Mouse (Mus musculus): ENCODE measurements around the gene Unc93a2. TPM values are rescaled to one million over a fixed set of nuclear protein-coding genes. Genes with fewer than 3 reads are reported as not detected.
"Not testable (repeated sequence)": the region's sequence is repeated elsewhere in the genome, so short reads cannot be mapped to it uniquely, and the experiment has no call there.

Gene Unc93a2
- polyA plus RNA-seq, 1 experiment = 0.13 TPM

GRCm38 (mm10) chr17:7366676-7367374 lies 18.4 kb downstream of the Unc93a2 start:
- H3K36me3 ChIP-seq (ENCODE audit: control insufficient read depth, insufficient read depth, low read length); H3K4me3 ChIP-seq (ENCODE audit: insufficient read depth, low read depth, low read length); H3K27ac ChIP-seq (ENCODE audit: insufficient read depth, low read depth, low read length); H3K4me1 ChIP-seq (ENCODE audit: control insufficient read depth, insufficient read depth, low read length); H3K27me3 ChIP-seq (replicated peaks; ENCODE audit: control insufficient read depth, insufficient read depth, low read length); DNase-seq: not testable (repeated sequence)
- WGBS = 60% methylated on average over 5 of the region's 7 CpGs

- H3K27ac ChIP-seq (ENCODE audit: insufficient read depth, low read depth, low read length); H3K36me3 ChIP-seq (ENCODE audit: control insufficient read depth, insufficient read depth, low read length); H3K4me3 ChIP-seq (ENCODE audit: insufficient read depth, low read depth, low read length); H3K27me3 ChIP-seq (replicated peaks; ENCODE audit: control insufficient read depth, insufficient read depth, low read length); DNase-seq; H3K4me1 ChIP-seq (ENCODE audit: control insufficient read depth, insufficient read depth, low read length): not testable (repeated sequence)
- 33% methylated on average over 1 of the region's 1 CpGs for WGBS
These were observed 19.0 kb downstream of the Unc93a2 start for GRCm38 (mm10) chr17:7366265-7366664.

GRCm38 (mm10) chr17:7365615-7366014 lies 19.6 kb downstream of the Unc93a2 start:
- DNase-seq; H3K4me1 ChIP-seq (ENCODE audit: control insufficient read depth, insufficient read depth, low read length); H3K36me3 ChIP-seq (ENCODE audit: control insufficient read depth, insufficient read depth, low read length); H3K27ac ChIP-seq (ENCODE audit: insufficient read depth, low read depth, low read length); H3K4me3 ChIP-seq (ENCODE audit: insufficient read depth, low read depth, low read length); H3K27me3 ChIP-seq (replicated peaks; ENCODE audit: control insufficient read depth, insufficient read depth, low read length): not testable (repeated sequence)
- 60% methylated on average over 1 of the region's 3 CpGs for WGBS

GRCm38 (mm10) chr17:7360749-7361465 lies 24.4 kb downstream of the Unc93a2 start:
- 89% methylated on average over 9 of the region's 9 CpGs for WGBS
- DNase-seq; H3K36me3 ChIP-seq (ENCODE audit: control insufficient read depth, insufficient read depth, low read length); H3K27me3 ChIP-seq (replicated peaks; ENCODE audit: control insufficient read depth, insufficient read depth, low read length); H3K4me1 ChIP-seq (ENCODE audit: control insufficient read depth, insufficient read depth, low read length); H3K27ac ChIP-seq (ENCODE audit: insufficient read depth, low read depth, low read length); H3K4me3 ChIP-seq (ENCODE audit: insufficient read depth, low read depth, low read length): not testable (repeated sequence)

- not testable (repeated sequence) for H3K27ac ChIP-seq (ENCODE audit: insufficient read depth, low read depth, low read length); H3K27me3 ChIP-seq (replicated peaks; ENCODE audit: control insufficient read depth, insufficient read depth, low read length); H3K4me1 ChIP-seq (ENCODE audit: control insufficient read depth, insufficient read depth, low read length); H3K4me3 ChIP-seq (ENCODE audit: insufficient read depth, low read depth, low read length); DNase-seq; H3K36me3 ChIP-seq (ENCODE audit: control insufficient read depth, insufficient read depth, low read length)
- 72% methylated on average over 4 of the region's 4 CpGs for WGBS
These were observed 25.5 kb downstream of the Unc93a2 start for GRCm38 (mm10) chr17:7359806-7360205.

GRCm38 (mm10) chr17:7352596-7352995 lies 32.7 kb downstream of the Unc93a2 start, which contains the start of gene Ttll2:
TSS of gene Ttll2 (minus strand) at chr17:7352696.
- DNase-seq; H3K27ac ChIP-seq (ENCODE audit: insufficient read depth, low read depth, low read length); H3K4me1 ChIP-seq (ENCODE audit: control insufficient read depth, insufficient read depth, low read length); H3K36me3 ChIP-seq (ENCODE audit: control insufficient read depth, insufficient read depth, low read length); H3K27me3 ChIP-seq (replicated peaks; ENCODE audit: control insufficient read depth, insufficient read depth, low read length); H3K4me3 ChIP-seq (ENCODE audit: insufficient read depth, low read depth, low read length): not testable (repeated sequence)
- WGBS = 87% methylated on average over 1 of the region's 1 CpGs

- H3K36me3 ChIP-seq (ENCODE audit: control insufficient read depth, insufficient read depth, low read length); H3K27me3 ChIP-seq (replicated peaks; ENCODE audit: control insufficient read depth, insufficient read depth, low read length); H3K4me1 ChIP-seq (ENCODE audit: control insufficient read depth, insufficient read depth, low read length); H3K4me3 ChIP-seq (ENCODE audit: insufficient read depth, low read depth, low read length); DNase-seq; H3K27ac ChIP-seq (ENCODE audit: insufficient read depth, low read depth, low read length): not testable (repeated sequence)
- WGBS = 53% methylated on average over 2 of the region's 3 CpGs
These were observed 36.5 kb downstream of the Unc93a2 start for GRCm38 (mm10) chr17:7348765-7349164.

- not testable (repeated sequence) for H3K4me1 ChIP-seq (ENCODE audit: control insufficient read depth, insufficient read depth, low read length); H3K36me3 ChIP-seq (ENCODE audit: control insufficient read depth, insufficient read depth, low read length); DNase-seq; H3K27ac ChIP-seq (ENCODE audit: insufficient read depth, low read depth, low read length); H3K27me3 ChIP-seq (replicated peaks; ENCODE audit: control insufficient read depth, insufficient read depth, low read length); H3K4me3 ChIP-seq (ENCODE audit: insufficient read depth, low read depth, low read length)
- 55% methylated on average over 9 of the region's 9 CpGs for WGBS
These were observed 47.9 kb downstream of the Unc93a2 start for GRCm38 (mm10) chr17:7337381-7337780.

GRCm38 (mm10) chr17:7332745-7333144 lies 52.5 kb downstream of the Unc93a2 start:
- H3K27me3 ChIP-seq (replicated peaks; ENCODE audit: control insufficient read depth, insufficient read depth, low read length); H3K4me3 ChIP-seq (ENCODE audit: insufficient read depth, low read depth, low read length); H3K27ac ChIP-seq (ENCODE audit: insufficient read depth, low read depth, low read length); DNase-seq; H3K4me1 ChIP-seq (ENCODE audit: control insufficient read depth, insufficient read depth, low read length); H3K36me3 ChIP-seq (ENCODE audit: control insufficient read depth, insufficient read depth, low read length): not testable (repeated sequence)
- 56% methylated on average over 4 of the region's 5 CpGs for WGBS

- H3K4me1 ChIP-seq (ENCODE audit: control insufficient read depth, insufficient read depth, low read length); H3K27me3 ChIP-seq (replicated peaks; ENCODE audit: control insufficient read depth, insufficient read depth, low read length); DNase-seq; H3K36me3 ChIP-seq (ENCODE audit: control insufficient read depth, insufficient read depth, low read length); H3K4me3 ChIP-seq (ENCODE audit: insufficient read depth, low read depth, low read length); H3K27ac ChIP-seq (ENCODE audit: insufficient read depth, low read depth, low read length): not testable (repeated sequence)
- WGBS = 77% methylated on average over 8 of the region's 8 CpGs
These were observed 58.8 kb downstream of the Unc93a2 start for GRCm38 (mm10) chr17:7326415-7326814.

GRCm38 (mm10) chr17:7324346-7324745 lies 60.9 kb downstream of the Unc93a2 start, which contains the start of gene Tcp10a:
TSS of gene Tcp10a (plus strand) at chr17:7324646.
- H3K4me1 ChIP-seq (ENCODE audit: control insufficient read depth, insufficient read depth, low read length); H3K27ac ChIP-seq (ENCODE audit: insufficient read depth, low read depth, low read length); H3K27me3 ChIP-seq (replicated peaks; ENCODE audit: control insufficient read depth, insufficient read depth, low read length); DNase-seq; H3K4me3 ChIP-seq (ENCODE audit: insufficient read depth, low read depth, low read length); H3K36me3 ChIP-seq (ENCODE audit: control insufficient read depth, insufficient read depth, low read length): not testable (repeated sequence)
- 92% methylated on average over 4 of the region's 5 CpGs for WGBS

Data from kidney, adult 2 months (tissue).